Mouse (Mus musculus) liver, embryonic 14.5 days (tissue): Measurements from ENCODE around the gene Arhgap42.

Experiments used
- CTCF ChIP-seq: IDR thresholded peaks from 2 replicates; pipeline ENCODE4 v1.5.1; 2016; ENCODE audit warnings: antibody characterized with exemption, low read depth, control low read depth
- EP300 ChIP-seq: IDR thresholded peaks from 2 replicates; pipeline ENCODE4 v1.6.1; 2016; ENCODE audit warnings: antibody characterized with exemption, low read depth

DNA sequence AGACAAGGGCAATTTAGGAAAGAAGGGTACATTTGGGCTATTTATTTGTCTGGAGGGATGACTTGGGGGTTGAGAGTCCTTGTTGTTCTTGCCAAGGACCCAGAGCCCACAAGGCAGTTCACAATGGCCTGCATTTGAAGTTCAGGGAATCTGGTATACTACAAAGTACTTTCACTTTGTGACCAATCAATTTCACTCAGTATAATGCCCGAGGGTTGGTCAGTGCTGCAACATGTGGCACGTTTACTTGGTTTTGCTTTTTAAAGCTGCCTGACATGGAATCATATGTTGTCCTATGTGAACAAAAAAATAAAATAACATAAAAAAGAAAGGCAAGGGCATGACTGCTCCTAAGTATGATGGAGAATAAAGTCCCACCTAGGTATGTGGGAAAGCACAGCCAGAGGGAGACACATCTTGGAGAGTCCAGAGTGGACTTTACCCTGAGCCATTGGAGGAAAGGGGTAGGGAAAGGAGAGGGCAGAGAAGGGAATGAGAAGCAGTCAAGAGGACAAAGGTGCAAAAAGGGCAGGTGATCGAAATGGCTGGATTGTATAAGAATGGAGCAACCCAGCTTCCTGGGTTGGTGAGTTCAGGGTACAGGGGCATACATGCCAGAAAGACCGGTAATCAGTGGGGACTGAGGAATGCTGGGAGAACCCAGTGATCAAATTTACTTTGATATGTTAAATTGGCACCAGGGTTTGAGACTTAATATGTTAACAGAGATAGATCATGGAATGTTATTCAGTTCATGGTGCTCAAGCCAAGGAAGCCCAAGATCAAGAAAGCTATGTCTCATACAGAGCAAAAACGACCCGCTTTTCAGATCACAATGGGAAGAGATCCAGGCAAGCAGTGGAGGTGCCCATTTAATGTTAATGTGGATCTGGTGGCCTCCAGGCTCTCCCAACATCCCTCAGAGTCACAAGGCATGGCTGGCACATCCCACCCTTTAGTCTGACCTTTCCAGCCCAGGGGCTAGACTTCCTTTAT is 29.0 kb upstream of the Arhgap42 start:
- TF ChIP-seq CTCF = no peak
- no peak for TF ChIP-seq EP300
